Mouse (Mus musculus) embryo, embryonic 10.5 days (tissue): ENCODE measurements at regions not wholly inside any gene's neighbourhood (a gene's known extent, or its start where the extent isn't known, plus 50 kb on each side); places are given as distances from the start of the nearest gene placed in this dataset.

Experiments used
- DNase-seq: peaks from one replicate; pipeline ENCODE4 v3.0.0-alpha.2; 2015; ENCODE audit warnings: low spot score

DNA sequence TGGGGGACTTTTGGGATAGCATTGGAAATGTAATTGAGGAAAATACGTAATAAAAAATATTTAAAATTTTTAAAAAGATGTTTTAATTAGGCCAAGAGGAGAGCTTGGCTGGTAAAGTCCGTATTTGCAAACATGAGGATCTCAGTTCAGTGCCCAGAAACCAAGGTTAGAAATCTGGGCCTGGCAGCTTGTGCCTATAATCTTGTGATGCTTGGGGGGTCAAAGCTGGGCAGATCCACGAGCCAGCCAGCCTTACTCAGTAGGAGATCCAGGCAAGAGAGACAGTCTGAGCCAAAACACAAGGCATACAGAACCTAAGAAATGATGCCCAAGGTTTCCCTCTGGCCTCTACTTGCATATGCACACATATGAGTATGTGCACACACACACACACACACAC lies 54.1 kb upstream of the Cxadr start:
- no peak for DNase-seq

DNA sequence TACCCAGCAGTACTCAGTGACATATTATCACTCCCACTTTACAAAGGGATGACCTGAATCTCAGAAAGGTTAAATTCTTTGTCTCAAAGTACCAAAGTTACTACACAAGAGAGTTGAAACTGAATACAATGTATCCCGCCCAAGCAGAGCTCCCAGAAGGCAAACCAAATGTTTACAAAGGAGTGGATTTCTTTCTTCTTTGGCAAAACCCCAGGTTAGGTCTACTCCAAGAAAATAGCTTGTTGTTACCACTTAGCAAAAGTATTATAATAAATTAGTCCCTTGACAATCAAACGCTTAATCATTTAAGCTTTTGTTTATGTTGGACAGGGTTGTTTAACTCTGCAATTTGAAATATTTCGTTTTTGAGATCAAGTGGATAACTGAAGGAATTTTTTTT lies 58.6 kb upstream of the Cxadr start:
- DNase-seq, result no peak

DNA sequence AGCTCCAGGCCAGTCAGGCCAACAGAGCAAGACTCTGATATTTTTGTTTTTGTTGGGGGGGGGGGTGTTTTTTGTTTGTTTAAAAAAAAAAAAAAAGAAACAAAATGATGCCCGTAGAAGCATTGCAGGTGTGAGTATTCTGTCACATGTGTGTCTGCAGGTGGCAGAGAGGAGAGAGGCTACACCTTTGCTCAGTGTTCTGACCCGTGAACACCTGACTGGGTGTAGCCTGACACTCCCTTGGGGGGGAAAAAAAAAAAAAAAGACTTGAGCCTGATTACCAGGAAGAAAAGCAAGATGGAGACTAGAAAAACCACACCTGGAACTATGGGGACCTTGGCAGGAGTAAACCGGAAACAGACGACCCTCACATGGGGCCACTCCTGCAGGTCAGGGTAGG lies 61.1 kb upstream of the Cxadr start:
- no peak for DNase-seq

DNA sequence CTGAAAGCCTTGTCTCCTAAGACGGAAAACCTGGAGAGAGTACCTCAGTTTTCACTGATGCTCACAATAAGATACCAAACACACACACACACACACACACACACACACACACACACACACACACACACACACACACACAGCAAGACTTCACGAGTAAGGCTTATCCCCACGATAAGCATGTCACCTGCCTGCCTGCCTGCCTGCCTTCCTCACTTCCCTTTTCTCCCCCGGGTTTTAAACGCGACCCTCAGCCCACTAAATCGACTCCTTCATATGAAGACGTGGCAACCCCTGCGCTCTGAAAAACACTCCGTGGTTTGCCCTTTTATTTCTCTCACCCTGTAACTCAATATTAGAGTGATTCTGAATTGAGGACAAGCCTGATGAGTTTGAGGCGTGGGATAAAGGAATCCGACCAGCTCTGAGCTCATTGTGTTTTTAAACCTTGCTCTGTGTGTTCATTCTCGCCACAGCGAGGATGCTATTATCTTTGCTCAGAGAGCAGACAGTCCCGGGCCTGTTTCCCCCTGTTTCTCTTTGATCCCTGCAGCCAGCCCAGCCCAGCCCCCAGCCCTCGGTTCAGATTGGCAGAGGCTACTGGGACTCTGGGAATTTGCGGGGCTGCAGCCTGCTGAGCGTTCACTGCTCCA lies 63.1 kb upstream of the Cxadr start:
- peak; percentile 87 for DNase-seq

DNA sequence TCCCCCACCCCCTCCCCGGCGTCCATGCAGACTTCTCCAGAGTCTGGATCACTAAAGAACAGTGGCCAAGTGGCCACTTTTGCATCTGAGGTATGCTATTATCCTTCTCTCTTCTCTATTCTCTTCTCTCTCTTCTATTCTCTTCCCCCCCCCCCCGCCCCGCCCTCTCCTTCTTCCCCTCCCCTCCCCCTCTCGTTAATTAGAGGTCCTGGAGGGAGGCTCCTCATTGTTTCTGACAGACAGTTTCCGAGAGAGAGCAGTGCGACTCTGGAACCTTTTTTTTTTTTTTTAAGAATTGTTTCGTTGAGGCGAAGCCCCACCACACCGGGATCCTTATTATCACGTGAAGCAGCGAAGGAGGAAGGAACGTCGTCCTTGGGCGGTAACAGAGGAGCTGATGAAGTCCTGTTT lies 63.6 kb upstream of the Cxadr start:
- peak; percentile 71 for DNase-seq

DNA sequence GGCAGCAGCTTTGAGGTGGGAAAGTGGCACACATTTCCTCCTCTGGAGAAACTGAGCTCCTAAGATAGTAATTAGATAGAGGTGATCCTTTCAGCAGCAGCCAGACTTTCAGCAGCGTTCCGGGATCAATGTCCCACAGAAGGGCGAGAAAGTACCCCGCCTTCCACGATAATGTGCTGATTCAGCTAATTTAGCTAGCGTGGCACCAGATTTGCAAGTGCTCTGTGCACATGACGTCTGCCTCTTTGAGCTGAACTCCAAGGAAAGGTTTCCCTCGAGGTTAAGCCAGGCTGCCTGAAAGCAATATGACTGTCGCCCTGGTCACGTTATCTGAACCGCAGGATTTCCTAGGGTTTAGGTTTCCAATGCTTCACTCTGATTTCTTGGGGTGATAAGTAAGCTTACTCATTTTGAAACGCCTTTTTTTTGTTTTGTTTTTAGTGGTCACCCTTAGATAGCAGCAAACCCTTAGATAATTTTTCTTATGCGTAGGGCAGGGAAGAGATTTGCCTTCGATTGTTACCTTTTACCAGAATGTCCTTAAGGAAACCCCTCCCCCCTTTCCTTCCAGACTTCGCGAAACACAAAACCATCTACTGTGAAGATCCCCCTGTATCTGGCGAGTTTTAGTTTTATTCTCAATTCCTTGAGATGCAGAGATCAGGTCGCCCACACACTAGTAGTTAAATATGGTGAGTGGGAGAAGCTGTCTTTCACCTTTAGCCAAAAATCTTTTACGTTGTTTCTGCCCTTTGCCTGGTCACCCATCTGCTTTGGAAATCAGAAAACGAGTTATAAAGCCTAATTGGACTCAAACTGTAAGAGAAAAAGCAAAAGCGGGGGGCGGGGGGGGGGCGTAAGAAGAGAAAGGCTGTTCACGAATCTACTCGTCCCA lies 64.3 kb upstream of the Cxadr start:
- DNase-seq, result peak; percentile 72

DNA sequence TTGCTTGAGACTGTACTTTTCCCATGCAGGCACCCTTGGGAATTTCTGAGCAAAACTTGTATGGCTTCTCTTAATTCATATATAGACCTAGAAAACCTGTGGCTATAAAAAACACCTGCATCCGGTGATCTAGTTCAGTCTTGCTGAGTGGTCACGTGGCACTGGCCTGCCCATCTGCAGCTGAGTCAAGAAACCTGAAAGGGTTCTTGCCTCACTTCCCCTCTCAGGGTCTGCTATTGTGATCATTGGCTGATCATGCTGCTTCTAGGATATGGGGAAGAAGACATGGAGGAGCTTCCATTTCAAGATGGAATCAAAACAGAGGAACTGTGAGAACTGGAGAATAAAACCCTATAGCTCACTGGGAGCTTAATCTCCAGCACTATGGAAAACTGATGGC lies 69.1 kb upstream of the Cxadr start:
- no peak for DNase-seq

DNA sequence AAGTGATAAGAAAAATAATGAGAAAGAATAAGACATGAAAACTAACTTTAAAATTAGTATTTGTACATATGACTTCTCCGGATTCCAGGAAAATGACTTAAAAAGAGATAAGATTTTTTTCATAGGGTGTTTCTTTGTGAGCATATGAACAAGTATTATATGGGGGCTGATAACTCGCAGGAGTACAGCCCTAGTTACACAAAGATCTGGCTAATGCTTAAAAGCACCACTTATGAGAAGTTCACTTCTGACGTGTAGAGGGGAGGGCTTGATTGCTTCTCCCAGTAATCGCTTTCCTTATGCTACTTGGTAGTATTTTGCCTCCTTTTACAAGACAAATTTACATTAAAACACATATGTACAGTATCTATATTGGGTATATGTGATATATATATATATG lies 72.3 kb upstream of the Cxadr start:
- no peak for DNase-seq

DNA sequence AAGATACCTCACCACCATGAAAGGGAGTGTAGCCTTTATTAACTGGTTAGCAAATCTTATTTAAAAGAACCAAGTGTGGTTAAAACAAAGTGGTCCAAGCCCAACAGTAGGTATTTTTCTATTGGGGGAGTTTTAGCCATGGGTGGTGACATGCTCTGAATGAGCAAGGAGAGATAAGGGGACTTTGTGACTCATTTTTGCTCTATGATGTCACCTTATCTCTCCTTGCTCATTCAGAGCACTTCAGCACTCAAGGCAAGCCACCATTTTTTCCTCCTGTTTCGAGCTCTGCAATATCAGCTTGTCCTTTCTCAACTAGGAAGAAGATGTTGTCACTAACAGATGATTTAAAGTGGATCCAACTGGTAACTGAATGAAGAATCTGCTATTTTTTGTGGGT lies 78.9 kb upstream of the Cxadr start:
- DNase-seq, result no peak

DNA sequence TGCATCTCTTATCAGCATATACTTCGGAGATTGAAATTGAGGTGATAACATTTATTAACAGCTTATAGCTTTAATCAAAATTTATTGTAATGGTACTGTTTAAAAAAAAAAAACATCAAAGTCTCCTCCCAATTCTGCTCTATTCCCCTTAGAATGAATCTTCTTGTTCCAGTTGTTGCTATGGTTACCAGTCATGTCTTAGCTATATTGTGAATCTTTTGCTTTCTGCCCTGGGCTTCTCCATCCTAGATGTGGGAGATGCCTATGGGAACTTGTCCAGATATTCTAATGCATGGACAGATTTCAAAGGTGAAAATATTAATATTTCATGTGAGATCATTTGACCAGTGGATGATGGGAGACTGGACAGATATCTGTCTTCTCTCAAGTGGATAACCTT lies 79.5 kb upstream of the Cxadr start:
- no peak for DNase-seq

DNA sequence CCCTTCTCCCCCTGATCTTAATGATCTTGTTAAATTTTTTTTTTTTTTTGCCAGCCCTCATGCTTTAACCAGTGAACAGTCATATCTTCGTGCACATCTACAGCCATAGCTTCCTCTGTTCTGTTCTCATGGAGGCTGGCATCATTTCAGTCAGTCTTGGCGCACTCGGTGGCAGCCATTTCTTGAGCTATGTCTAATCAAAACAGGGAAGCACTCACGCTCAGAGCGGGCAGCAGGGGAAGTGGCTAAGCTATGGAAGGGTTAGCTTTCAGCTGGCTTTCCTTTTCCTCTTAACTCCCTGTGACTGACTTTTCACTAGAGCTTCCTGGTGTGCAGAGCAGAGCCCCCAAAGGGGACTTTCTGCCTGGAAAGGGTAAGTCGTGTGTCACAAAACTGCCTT lies 83.7 kb upstream of the Cxadr start:
- no peak for DNase-seq

DNA sequence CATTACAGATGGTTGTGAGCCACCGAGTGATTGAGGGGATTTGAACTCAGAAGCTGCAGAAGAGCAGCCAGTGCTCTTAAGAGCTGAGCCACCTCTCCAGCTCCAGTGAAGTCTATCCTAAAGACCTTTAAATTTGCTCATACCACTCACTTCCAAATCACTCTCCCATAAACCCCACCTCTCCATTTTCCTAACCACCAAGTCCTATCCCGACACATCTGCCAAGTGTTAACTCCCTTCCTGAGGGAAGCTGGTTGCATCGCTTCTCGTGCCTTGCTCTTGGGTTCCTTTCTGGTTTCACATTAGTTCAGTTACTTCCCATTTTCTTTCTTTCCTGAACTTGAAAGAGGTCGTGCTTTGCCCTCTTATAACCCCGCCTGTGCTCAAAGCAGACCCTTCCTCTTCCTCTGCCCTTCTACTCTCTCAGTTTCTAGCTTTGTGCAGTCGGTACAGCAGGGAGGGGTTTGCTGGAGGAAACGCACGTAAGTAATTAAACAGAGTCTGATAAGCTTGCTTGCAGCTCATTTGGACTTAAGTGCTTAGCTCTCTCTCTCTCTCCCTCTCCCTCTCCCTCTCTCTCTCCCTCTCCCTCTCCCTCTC lies 84.4 kb upstream of the Cxadr start:
- no peak for DNase-seq

DNA sequence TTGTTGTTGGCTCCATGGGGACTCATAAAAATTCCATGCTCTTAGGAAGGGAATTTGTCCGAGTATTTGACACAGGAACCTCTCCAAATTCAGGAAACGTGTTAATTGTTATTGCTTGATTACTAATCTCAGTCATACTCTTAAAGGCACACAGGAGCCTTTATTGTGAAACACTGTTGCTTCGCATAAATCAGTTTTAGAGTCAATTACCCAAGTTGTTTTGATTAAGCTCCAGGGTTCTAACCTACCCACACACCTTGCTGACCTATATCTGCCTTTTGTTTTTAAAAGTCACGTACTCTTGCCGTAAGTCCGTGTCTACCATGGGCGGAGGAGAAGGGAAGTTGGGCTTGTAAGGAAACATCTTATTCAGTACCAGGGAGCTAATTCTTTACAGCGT lies 89.6 kb upstream of the Cxadr start:
- DNase-seq, result no peak

DNA sequence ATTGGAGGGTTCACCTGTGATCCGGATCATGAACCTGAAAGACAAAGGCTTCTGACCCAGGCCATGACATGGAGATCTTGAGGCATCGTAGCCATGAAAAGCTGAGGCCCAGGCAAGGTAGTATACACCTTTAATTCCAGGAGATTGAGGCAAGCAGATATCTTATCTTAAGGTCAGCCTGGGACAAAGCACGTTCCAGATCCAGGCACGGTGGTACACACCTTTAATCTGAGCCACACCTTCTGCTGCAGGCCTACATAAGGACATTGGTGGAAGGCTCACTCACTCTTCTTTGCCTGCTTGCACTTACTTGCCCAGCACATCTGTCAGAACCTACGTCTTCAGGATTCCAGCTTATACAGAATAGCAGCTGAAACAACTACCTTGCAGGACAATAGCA lies 93.0 kb upstream of the Cxadr start:
- no peak for DNase-seq

DNA sequence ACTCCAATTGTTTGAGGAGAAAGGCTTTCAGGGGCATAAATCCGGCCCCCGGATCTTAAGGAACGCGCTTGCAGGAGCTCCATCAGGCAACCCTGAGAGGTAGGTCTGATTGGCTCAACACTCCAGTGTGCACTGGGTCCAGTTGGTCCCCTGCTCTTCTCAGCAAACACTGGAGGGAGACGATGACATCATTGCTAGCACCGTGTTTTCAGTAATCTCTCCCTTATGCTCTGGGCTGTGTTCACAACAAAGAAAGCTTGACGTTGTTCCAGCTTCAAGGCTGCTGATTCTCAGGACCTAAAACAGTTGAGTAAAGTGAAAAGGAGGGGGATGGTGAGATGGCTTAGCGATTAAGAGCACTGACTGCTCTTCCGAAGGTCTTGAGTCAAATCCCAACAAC lies 97.0 kb upstream of the Cxadr start:
- DNase-seq, result no peak

DNA sequence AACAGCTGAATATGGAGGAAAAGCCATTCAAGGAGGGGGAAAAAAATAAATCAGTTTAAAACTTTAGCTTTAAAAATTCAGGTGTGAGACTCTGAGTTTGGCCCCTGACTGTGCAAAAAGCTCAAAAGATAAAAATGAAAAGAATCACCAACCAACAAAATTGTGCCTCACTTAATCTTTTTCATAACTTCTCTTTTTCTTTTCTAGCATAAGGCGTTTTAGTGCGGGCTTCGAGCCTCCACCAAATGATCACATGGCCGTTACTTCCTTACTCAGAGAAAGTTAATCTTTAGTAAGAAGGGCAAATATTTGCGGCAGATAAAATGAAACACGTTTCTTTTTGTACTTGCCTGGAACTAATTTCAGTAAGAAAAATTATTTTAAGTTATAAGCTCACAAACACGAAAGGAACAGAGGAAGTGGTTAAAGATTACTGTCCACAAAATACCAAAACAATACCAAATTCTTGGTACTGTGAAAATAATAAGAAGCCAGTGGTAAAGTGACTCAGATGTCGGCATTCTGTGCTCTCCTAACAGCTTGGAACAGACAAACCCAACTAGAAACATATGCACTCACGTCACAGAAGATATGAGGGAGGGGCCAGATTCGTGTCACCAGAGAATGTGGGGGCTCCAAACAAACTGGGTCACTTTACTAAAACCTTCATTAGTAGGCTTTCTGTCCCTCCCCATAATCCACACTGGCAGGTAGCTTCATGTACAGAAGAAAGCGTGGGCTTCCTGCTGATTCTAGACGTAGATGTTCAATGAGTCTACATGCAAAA lies 101.1 kb upstream of the Cxadr start:
- no peak for DNase-seq

DNA sequence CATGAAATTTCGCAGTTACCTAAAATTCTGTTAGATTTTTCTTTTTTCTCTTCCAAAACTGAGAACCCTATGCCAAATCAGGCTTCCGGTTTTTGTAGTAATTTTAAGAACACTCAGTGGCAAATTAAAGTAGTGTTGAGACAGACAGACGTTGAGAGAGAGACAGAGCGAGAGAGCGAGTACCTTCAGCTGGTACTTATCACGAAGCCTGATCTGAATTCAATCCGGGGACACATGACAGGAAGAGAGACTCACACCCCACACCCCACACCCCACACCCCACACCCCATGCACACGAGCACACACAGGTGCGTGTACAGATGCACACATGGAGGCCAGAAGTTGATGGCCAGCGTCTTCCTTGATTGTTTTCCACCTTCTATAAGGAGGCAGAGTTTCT lies 102.0 kb upstream of the Cxadr start:
- DNase-seq, result no peak

DNA sequence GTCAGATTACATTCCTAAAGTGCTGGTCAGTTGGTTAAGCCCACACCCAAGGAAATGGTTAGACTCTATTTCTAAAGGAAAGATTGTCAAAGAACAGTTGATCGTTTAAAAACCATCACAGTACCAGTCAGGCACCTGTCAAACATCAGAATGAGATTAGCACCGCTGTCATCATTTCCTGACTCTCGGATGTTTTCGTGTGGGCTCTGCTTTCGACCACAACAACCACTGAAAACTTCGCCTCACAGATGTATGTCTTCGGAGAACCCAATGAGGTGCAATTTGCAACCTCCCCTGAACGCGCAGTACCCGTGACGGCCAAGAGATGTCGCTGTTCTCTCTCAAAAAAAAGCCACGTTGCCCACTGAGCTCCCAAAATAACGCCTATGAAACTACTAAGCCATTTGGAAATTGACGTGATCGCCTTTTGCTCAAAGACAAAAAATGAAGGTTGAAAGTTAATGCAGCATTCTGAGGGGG lies 102.6 kb upstream of the Cxadr start:
- DNase-seq, result peak; percentile 87

DNA sequence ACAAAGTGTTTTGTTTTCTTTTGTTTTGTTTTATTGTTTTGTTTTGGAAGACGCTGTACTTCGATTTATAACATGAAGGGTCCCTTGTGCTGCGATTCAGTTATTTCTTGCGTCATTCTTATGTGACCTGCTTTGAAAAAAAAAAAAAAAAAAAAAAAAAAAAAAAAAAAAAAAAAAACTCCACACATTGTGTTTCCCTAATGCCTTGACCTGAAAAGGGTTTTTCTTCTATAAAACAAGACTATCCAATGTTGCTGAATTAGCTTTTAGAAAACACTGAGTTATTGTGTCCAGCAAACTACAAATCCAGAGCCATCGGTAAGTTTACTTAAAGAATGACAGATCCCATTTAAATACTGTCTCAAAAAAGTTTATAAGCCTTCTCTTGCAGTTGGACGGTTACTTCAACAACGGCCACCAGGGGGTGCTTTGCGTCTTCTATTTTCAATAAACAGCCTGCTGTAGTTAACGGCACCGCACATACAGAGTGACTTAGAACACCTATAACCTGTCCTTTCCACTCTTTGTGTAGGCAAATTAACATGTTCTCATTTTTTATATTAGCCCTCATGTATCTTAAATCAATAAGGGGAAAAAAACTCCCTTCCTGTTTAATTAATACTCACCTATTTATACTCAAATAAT lies 103.9 kb upstream of the Cxadr start:
- DNase-seq, result peak; percentile 94

DNA sequence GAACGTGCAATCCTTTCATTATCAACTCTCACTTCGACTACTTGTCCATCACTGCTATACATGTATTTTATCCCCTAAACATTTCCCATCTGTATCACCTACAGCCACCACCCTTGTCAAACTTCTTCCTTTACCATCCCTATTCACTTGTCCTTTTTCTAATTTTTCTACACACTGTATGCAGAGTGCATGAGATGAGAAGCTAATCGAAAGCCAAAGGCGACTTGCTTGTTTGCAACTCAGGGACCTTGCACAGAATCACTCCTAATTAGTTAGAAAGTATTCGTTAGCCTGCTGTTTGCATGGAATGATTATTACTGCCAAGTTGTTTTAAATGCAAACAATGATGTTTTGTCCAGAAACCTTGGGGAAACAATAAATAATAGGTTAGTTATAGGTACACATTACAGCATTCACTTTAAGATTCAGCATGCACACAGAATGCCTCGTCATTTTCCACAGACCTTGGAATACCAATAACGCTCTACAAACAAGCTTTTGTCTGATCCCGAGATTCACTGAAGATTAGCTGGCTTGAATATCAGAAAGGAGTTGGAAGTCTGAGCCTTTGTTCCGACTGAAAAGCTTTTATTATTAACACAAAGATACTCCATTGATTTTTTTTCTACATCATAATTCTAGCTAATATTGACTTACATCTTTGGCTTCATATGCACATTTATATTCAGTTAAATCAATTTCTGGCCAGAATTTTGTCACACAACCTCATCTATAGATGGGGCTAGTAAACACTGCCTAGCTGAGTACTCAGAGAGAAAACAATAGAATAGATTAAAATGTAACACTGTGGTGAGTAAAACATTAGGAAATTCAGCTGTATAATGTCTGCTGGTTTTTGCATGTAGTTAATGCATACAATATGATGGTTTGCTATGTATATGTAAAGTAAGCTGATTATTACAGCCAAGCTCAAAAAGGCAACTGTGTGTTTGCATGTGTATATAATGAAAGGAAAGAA lies 130.4 kb upstream of the Cxadr start:
- no peak for DNase-seq

DNA sequence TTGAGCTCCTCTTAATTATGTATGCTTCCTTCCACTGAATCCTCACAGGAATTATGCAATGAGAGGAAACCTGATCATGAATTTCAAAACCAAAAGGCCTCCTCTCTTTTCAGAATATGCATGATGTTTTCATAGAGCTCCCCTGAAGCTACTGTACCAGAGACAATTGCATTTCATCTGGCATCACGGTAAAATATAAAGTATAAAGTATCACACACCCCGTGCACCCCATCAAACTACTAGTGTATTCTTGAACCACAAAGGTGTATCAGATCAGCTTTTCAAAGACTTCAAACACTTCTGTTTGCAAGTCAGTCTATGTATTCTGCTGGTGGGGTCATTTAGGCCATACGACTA lies 144.4 kb upstream of the Cxadr start:
- no peak for DNase-seq
